Mouse (Mus musculus) gastrocnemius, postnatal 25 days (tissue): ENCODE results near the gene Gm6882. TPM values are rescaled to one million over a fixed set of nuclear protein-coding genes. Genes with fewer than 3 reads are reported as not detected.
"Not testable (repeated sequence)": the region's sequence is repeated elsewhere in the genome, so short reads cannot be mapped to it uniquely, and the experiment has no call there.

Experiments
- DNase-seq: peaks from one replicate; pipeline ENCODE4 v3.0.0; 2022
- long read RNA-seq, 2 experiments: library from polyadenylated mRNA; stranded (forward); transcript quantifications; one replicate each; pipeline ENCODE4 v2.0.0; 2021
- total RNA-seq, 2 experiments: library from RNA; stranded (reverse); gene quantifications; 1 replicate in 1 of 2; 2 replicates in 1 of 2; pipeline ENCODE4 v1.2.3; 2021

Gm6882 gene
- total RNA-seq = not detected
- long read RNA-seq, experiment 1 = 0 reads
- long read RNA-seq, experiment 2 = 0 reads

DNA sequence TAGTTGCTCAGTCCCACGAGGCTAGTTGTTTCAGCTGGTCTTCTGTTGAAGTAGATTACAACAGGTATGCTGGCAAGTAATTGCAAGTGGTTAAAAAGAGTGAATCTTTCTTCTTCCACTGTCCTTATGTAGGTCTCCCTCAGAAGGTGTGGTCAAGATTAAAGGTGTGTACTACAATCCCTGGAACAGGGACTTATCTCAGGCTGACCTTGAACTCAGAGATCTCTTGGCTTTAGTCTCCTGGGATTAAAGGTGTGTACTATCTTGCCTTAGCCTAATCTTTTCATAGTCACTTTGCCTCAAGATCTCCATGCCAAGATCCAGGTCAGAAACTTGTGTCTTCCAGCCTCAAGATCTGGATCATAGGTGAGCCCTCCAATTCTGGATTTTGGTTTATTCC is at the start of gene Gm6882:
Gene Gm6882 (minus strand): TSS at position 101 of the 400 bp plus-strand sequence.
- DNase-seq = not testable (repeated sequence)

Other genes starting within 250 kb of the Gm6882 start
- gene Gm5157, start 242.3 kb downstream of the Gm6882 start, total RNA-seq = not detected
- gene Vmn1r124, start 172.1 kb downstream of the Gm6882 start, total RNA-seq = not detected
- not detected for gene Vmn1r125, start 160.6 kb downstream of the Gm6882 start, total RNA-seq
- gene Vmn1r126, start 131.3 kb downstream of the Gm6882 start, total RNA-seq = not detected
- not detected for gene Vmn1r127, start 112.9 kb downstream of the Gm6882 start, total RNA-seq
- not detected for gene Vmn1r128, start 83.4 kb downstream of the Gm6882 start, total RNA-seq
- gene Vmn1r129, start 71.5 kb downstream of the Gm6882 start, total RNA-seq = not detected
- not detected for gene Vmn1r130, start 79.0 kb upstream of the Gm6882 start, total RNA-seq
- not detected for gene Vmn1r131, start 113.3 kb upstream of the Gm6882 start, total RNA-seq
- gene Vmn1r132, start 181.3 kb upstream of the Gm6882 start, total RNA-seq = not detected